Mouse (Mus musculus) hindbrain, embryonic 12.5 days (tissue): ENCODE data around the gene Mms19. TPM values are rescaled to one million over a fixed set of nuclear protein-coding genes. Genes with fewer than 3 reads are reported as not detected.
A peak's percentile ranks its signal among the peaks of the same experiment; 100 is the strongest.

ENCODE experiments used
- ATAC-seq: fragments of 200-750 bp; cut with Nextera tagmentation; 2 replicates; pipeline ENCODE4 v1.8.0; 2017; ENCODE audit warnings: moderate TSS enrichment; ENCODE audit not compliant: low FRiP score
- H3K27ac ChIP-seq: fragments of 300-500 bp; sonication (generic); 2 replicates; pipeline ENCODE4 v1.5.1; 2016; ENCODE audit warnings: mild to moderate bottlenecking
- H3K27me3 ChIP-seq: fragments of 300-500 bp; sonication (generic); 2 replicates; pipeline ENCODE4 v1.6.1; 2016; ENCODE audit warnings: mild to moderate bottlenecking
- H3K36me3 ChIP-seq: fragments of 300-500 bp; sonication (generic); 2 replicates; pipeline ENCODE4 v1.6.1; 2016; ENCODE audit warnings: mild to moderate bottlenecking
- H3K4me1 ChIP-seq: fragments of 300-500 bp; sonication (generic); 2 replicates; pipeline ENCODE4 v1.6.1; 2016
- H3K4me2 ChIP-seq: fragments of 300-500 bp; sonication (generic); replicated peaks from 2 replicates; pipeline ENCODE4 v1.6.1; 2016; ENCODE audit warnings: mild to moderate bottlenecking
- H3K4me3 ChIP-seq: fragments of 300-500 bp; sonication (generic); 2 replicates; pipeline ENCODE4 v1.5.1; 2016; ENCODE audit warnings: mild to moderate bottlenecking
- H3K9ac ChIP-seq: fragments of 300-500 bp; sonication (generic); 2 replicates; pipeline ENCODE4 v1.6.1; 2016; ENCODE audit warnings: mild to moderate bottlenecking, moderate library complexity
- H3K9me3 ChIP-seq: fragments of 300-500 bp; sonication (generic); replicated peaks from 2 replicates; pipeline ENCODE4 v1.6.1; 2016; ENCODE audit warnings: mild to moderate bottlenecking
- WGBS: fragments of 180-500 bp; shearing (Covaris S2); methylation state at CpG from one replicate; pipeline ENCODE4 v1.1.7; 2016; 5-methylcytosine and 5-hydroxymethylcytosine counted together
- polyA plus RNA-seq: library from polyadenylated mRNA; unstranded; fragments of >200 nt; fragmentation: Nextera tagmentation; extraction: Ambion mirVana; gene quantifications from 2 replicates; pipeline ENCODE4 v1.2.1, GENCODE M21; 2016

The Mms19 gene
- polyA plus RNA-seq, 1 experiment from 2014 or later = 33.1 TPM

DNA sequence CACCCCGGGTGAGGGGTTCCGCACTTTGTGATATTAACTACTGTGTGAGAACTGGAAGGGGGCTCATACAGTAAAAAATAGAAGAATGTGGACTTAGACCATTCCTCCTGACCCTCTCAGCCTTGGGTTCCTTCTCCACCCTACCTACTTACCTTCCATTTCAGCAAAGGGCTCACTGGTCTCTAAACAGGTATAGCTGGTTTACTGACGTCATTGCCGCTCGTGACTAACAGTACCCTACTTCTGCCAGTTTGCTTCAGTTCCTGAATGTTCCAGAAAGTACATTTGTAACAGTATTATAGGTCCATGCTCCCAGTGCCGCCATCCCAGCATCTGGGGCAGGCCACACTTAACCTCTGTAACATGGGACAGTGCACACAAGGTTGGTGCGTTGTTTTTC, 13.1 kb upstream of the Mms19 start:
- Histone ChIP-seq H3K9ac (no peak overlapping the region), H3K4me2 (no peak overlapping the region), H3K27ac (no peak overlapping the region), H3K36me3 (no peaks in the 10 kb centered on the region), H3K9me3 (no peaks in the 10 kb centered on the region), H3K27me3 (no peaks in the 10 kb centered on the region), H3K4me3 (no peak overlapping the region), H3K4me1 (peaks cover 8% of the 10 kb centered on the region)
- ATAC-seq = no peak
- whole genome bisulfite sequencing = 90% methylated on average over 7 of the region's 7 CpGs

DNA sequence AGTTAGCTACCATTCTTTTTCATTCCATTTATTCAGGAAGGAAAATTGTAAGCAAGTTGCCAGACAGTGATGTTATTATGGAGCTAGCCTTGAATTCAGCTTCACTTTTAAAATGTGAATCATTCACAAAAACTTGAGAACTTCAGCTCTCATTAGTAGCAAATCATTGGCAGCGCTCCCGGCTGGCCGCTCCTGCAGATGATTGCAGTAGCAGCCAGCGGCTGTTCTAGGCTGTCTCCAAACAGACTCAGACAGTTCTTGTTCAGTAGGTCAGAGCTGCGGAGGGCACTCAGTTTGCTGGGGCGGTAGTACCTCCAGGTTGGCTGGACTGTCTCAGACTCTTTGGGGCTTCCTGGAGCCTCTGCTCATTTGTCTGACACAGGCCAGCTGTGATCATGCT, 12.5 kb upstream of the Mms19 start:
- 88% methylated on average over 6 of the region's 6 CpGs for WGBS

DNA sequence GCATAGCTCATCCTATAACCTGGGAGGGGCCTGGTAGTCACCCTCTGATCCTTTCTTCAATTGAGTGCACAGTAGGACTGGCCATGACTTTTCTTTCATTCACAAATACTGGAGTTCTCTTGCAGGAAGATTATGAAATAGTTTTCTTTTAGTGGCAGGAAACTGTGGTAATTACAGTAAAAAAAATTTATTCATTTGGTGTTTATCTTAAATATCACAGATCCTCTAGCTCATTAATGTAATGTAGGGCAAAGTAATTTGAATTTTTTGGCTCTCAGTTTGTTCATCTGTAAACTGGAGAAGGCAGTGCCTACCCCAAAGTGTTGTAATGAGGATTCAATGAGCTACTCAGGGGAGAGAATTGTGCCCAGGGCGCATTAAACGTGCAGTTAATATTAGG, 12.0 kb upstream of the Mms19 start:
- no peaks in the 10 kb centered on the region for H3K36me3 ChIP-seq
- no peaks in the 10 kb centered on the region for H3K27me3 ChIP-seq
- H3K4me1 ChIP-seq = peaks cover 8% of the 10 kb centered on the region
- 89% methylated on average over 2 of the region's 2 CpGs for WGBS
- no peaks in the 10 kb centered on the region for H3K9me3 ChIP-seq
- H3K4me2 ChIP-seq = no peak overlapping the region
- ATAC-seq = no peak
- H3K4me3 ChIP-seq = no peak overlapping the region
- H3K27ac ChIP-seq = no peak overlapping the region
- H3K9ac ChIP-seq = no peak overlapping the region

More for the DNA sequence above, 12.5 kb upstream of the Mms19 start:
- no peak overlapping the region for H3K27ac ChIP-seq
- peaks cover 8% of the 10 kb centered on the region for H3K4me1 ChIP-seq
- H3K9ac ChIP-seq = no peak overlapping the region
- H3K36me3 ChIP-seq = no peaks in the 10 kb centered on the region
- no peak for ATAC-seq
- H3K27me3 ChIP-seq = no peaks in the 10 kb centered on the region
- no peak overlapping the region for H3K4me2 ChIP-seq
- no peak overlapping the region for H3K4me3 ChIP-seq
- no peaks in the 10 kb centered on the region for H3K9me3 ChIP-seq

DNA sequence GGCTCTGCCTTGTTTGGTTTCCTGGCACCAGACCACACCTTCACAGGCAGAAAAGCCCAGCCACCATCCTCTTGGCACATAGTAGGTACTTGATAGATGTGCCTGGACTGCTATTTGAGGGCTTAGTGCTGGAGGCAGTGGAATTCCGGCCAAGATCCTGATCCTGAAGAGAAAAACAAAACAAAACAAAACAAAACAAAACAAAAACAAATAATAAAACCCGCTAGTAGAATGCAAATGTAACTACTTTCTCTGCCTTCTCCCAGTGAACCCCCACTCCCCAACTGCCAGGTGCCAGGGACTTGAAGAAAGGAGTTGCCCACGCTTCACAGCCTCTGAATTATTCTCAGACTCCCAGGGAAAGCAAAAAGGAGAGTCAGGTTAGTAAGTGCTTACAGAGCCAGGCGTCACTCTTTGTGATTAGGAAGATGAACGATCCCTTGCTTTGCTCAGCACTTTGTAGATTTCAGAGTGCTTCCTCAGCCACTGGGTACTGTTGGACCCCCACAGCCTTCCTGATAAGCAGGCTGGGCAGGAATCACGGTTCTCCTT, 11.0 kb upstream of the Mms19 start:
- WGBS = 31% methylated on average over 6 of the region's 6 CpGs
- ATAC-seq = no peak
- no peaks in the 10 kb centered on the region for H3K36me3 ChIP-seq
- H3K4me3 ChIP-seq = no peak overlapping the region
- H3K4me2 ChIP-seq = no peak overlapping the region
- no peak overlapping the region for H3K9ac ChIP-seq
- no peaks in the 10 kb centered on the region for H3K9me3 ChIP-seq
- no peaks in the 10 kb centered on the region for H3K27me3 ChIP-seq
- H3K4me1 ChIP-seq = peaks cover 8% of the 10 kb centered on the region
- H3K27ac ChIP-seq = no peak overlapping the region

DNA sequence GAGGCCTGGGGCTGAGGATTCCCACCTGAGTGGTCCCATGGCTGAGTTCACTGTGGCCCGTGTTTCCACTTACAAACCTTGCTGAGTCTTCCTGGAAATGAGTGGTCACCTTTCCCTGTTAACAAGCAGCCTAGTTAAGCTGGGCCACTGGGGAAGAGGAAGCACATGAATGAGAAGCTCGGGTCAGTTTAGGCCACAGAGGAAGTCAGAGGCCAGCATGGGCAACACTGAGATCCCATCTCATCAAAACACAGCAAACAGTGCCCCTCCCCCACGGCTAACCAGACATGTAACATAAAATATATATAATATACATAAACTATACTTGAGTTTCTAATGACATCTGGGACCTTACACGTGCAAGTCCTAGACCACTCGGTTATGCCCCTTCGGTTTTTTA, 8.9 kb upstream of the Mms19 start:
- Histone ChIP-seq H3K27ac (no peak overlapping the region), H3K27me3 (no peaks in the 10 kb centered on the region), H3K4me3 (no peak overlapping the region), H3K9me3 (no peaks in the 10 kb centered on the region), H3K9ac (no peak overlapping the region), H3K4me2 (no peak overlapping the region), H3K4me1 (0 out of 2 replicates have a peak, but pooled peaks cover under 1% of the 10 kb centered on the region), H3K36me3 (no peaks in the 10 kb centered on the region)
- no peak for ATAC-seq
- 88% methylated on average over 6 of the region's 6 CpGs for WGBS

DNA sequence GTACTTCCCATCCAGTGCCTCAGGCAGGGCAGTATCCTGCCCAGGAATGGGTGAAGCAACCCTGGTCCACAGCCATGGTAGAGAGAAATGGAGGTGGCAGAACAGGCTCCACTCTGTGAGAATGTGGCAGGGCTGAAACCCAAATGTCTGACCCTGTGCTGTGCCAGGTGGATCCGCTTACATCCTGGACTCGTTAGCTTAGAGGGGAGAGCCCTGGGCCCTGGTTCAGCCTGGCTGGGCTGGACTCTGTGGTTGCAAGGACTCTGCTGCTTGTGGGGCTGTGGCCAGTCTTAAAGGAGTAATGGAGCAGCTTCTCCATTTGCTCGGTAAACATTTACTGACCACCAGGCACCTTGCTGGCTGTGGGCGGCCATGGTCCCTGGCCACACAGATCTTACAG, 6.2 kb upstream of the Mms19 start:
- WGBS = 91% methylated on average over 4 of the region's 4 CpGs
- no peaks in the 10 kb centered on the region for H3K36me3 ChIP-seq
- H3K9me3 ChIP-seq = no peaks in the 10 kb centered on the region
- H3K27me3 ChIP-seq = peaks cover 15% of the 10 kb centered on the region
- H3K4me2 ChIP-seq = no peak overlapping the region
- no peak for ATAC-seq
- no peak overlapping the region for H3K27ac ChIP-seq
- H3K4me3 ChIP-seq = no peak overlapping the region
- H3K4me1 ChIP-seq = peaks cover 11% of the 10 kb centered on the region
- H3K9ac ChIP-seq = no peak overlapping the region

DNA sequence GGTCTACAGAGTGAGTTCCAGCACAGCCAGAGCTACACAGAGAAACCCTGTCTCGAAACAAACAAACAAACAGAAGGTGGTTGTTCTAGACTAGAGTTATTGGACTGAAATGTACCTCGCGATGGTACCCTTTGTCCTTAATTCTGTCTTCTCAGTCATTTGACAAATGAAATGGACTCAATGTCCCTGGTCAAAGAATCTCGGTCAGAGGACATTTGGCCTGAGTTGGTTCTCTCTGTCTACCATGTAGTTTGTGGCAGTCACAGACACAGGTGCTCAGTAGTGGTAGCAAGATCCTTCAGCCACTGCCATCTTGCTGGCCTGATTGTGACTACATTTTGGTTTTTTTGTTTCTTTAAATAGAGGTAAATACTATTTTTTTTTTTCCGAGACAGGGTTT, 5.0 kb upstream of the Mms19 start:
- no peak overlapping the region for H3K4me2 ChIP-seq
- ATAC-seq = no peak
- WGBS = 90% methylated on average over 5 of the region's 5 CpGs

DNA sequence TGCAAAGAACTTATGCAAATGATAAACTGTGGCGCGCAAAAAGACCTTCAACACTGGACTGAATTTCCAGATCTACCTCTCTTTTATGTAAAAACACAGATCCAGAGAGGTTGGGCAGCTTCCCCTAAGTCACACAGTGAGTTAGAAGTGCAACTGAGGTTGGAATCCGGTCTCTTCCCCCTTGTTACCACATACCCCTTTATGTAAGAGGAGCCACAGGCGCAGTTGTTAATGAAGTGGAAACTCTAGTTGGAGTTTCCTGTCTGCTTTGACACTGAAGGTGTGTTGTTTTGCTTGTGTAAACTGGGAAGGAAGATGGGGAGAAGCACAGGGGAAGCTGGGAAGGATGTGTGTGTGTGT, 1.8 kb upstream of the Mms19 start:
- H3K4me2 ChIP-seq = peak overlapping the region; percentile 99
- H3K9me3 ChIP-seq = no peaks in the 10 kb centered on the region
- H3K4me3 ChIP-seq = peak overlapping the region; percentile 83
- peak overlapping the region; percentile 74; the same call in 1 of the 2 replicates for H3K9ac ChIP-seq
- WGBS = 6% methylated on average over 4 of the region's 4 CpGs
- ATAC-seq = no peak
- peaks cover 20% of the 10 kb centered on the region for H3K4me1 ChIP-seq
- H3K36me3 ChIP-seq = no peaks in the 10 kb centered on the region
- H3K27ac ChIP-seq = no peak overlapping the region
- peaks cover 15% of the 10 kb centered on the region for H3K27me3 ChIP-seq

More for the DNA sequence above, 5.0 kb upstream of the Mms19 start:
- H3K27me3 ChIP-seq = peaks cover 15% of the 10 kb centered on the region
- H3K4me1 ChIP-seq = peaks cover 11% of the 10 kb centered on the region
- H3K36me3 ChIP-seq = no peaks in the 10 kb centered on the region
- no peak overlapping the region for H3K4me3 ChIP-seq
- H3K9me3 ChIP-seq = no peaks in the 10 kb centered on the region
- no peak overlapping the region for H3K27ac ChIP-seq
- no peak overlapping the region for H3K9ac ChIP-seq

DNA sequence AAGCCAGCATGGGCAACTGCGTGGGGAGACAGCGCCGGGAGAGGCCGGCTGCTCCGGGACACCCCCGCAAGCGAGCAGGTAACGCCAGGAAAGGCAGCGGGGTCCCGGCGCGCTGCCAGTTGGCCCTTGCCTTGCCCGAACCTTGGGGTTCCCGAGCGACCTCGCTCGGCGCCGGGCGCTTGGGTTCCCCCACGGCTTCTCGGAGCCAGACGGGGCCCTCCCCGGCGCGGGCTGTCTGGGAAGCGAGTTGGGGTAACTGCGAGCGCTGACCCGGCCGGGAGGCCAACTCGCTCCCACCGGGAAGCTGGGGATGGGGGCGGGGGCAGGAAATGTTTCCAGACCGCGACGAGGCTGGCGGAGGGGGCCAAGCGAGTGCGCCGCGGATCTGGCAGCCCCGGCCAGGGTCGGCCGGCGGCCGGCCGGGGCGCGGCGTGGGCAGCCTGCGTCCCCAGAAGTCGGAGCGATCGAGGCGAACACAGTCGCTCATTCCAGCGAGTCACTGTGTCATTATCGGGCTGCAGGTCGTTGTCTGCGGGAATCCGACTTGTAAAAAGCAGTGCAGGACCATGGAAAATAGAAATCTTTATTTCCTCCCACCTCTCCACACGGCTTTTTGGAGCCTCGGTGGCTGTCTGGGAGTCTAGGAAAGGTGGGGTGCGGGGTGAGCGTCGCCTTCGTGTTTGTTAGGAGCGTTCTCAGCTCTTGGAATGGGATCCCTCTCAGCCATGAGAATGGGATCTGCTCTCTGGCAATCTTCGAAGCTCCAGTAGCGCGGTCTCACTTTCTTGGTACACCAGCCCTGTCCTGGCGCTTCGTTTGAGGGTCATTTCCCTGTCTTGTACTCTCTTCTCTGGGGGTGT, 1.2 kb upstream of the Mms19 start:
- Histone ChIP-seq H3K9ac (peak overlapping the region; percentile 74), H3K36me3 (no peaks in the 10 kb centered on the region), H3K4me2 (peak overlapping the region; percentile 99), H3K9me3 (no peaks in the 10 kb centered on the region), H3K4me1 (peaks cover 20% of the 10 kb centered on the region), H3K27me3 (peaks cover 15% of the 10 kb centered on the region), H3K4me3 (peak overlapping the region; percentile 83), H3K27ac (peak overlapping the region; percentile 83)
- under 1% methylated on average over 71 of the region's 74 CpGs for WGBS
- no peak for ATAC-seq

DNA sequence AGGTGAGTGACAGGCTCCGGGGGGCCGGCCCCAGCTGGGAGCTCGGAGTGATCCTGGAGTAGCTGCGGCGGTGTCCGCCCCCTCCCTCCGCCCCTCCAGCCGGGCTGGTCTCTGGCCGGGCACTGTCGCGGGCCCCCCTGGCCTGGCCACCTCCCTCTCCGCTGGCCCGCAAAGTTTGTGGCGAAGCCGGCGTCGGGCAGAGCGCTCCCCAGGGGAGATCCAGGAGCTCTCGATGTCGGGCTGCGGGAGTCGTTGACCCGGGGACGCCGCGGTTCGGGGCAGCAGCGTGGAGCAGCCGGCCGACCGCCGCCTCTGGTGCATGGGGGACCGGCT, 604 bp upstream of the Mms19 start, which contains the start of gene Ubtd1:
Gene Ubtd1 (plus strand): TSS at position 169 of the 333 bp plus-strand sequence.
- Histone ChIP-seq H3K27ac (peak within 1 kb of the TSS; percentile 83), H3K4me3 (peak within 1 kb of the TSS; percentile 83), H3K36me3 (no peaks in the 10 kb centered on the region), H3K4me2 (peak within 1 kb of the TSS; percentile 99), H3K9ac (peak within 1 kb of the TSS; percentile 74), H3K9me3 (no peaks in the 10 kb centered on the region), H3K27me3 (peaks cover 15% of the 10 kb centered on the region), H3K4me1 (peaks cover 20% of the 10 kb centered on the region)
- no peak for ATAC-seq
- WGBS = 1% methylated on average over 32 of the region's 33 CpGs

DNA sequence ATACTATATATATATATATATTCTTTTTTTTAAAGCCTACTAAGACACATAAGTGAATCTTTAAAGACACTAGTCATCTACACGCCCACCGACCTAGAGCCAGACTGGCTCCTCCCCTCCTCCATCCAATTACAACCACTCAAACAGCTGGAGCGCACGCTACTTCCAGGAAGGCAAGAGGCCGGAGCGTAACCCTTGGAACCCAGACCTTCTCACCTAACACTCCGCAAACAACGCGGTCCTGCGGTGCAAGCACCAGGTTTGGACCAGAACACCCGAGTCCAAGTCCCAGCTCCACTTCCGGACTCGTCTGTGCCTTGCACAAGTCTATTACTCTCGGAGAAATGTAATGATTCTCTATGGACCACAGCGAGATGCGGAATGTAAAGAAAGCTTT, 537 bp downstream of the Mms19 start:
- Histone ChIP-seq H3K36me3 (no peaks in the 10 kb centered on the region), H3K9ac (peak overlapping the region; percentile 74), H3K27ac (peak overlapping the region; percentile 83), H3K4me1 (peaks cover 20% of the 10 kb centered on the region), H3K27me3 (peaks cover 15% of the 10 kb centered on the region), H3K4me2 (peak overlapping the region; percentile 99), H3K9me3 (no peaks in the 10 kb centered on the region), H3K4me3 (peak overlapping the region; percentile 83)
- ATAC-seq = peak; percentile 26
- WGBS = under 1% methylated on average over 16 of the region's 16 CpGs

DNA sequence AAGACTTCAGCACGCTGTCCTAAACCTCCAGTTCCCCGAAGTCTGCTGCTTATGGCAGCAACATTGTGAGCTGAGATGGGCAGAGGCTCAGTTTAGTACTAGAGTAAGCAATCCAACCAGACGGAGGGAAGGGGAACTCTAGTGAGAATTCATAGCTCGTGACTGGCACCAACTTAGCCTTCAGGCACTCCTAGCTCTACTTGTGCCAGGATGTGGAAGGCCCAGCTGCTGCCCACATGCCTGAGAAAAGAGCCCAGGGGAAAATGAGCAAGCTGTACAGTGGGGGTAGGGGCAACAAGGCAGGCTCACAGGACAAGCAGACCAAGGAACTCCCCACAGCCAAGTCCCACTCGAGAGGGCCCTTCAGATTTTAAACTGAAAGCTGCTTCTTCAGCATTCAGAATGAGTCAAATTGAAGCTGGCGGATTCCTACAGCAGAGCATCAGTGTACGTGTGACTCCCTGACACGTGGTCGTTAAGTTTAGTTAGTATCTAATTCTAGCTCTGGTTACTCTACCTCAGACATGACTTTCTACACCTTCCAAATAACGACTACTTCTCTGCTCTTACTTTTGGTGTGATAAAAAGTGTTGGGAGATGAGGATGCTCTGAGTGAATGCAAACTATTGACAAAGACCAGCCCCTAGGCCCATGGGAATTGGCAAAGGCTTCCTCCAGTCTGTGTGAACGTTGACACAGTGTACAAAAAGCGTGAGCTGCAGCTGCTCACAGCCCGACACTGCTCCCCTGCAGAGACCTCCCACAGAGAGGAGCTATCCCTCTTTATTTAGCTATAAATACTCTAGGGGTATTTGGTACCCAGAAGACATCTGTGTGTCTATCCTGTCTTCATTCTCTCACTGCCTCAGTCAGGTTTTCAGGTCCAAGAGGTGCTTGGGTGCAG, 6.8 kb downstream of the Mms19 start:
- Histone ChIP-seq H3K9ac (no peak overlapping the region), H3K36me3 (peaks cover 1% of the 10 kb centered on the region), H3K27ac (0 out of 2 replicates have a peak overlapping the region, but pooled peaks have one; percentile 2), H3K9me3 (no peaks in the 10 kb centered on the region), H3K4me3 (no peak overlapping the region), H3K4me2 (no peak overlapping the region), H3K4me1 (peaks cover 8% of the 10 kb centered on the region; the same call in 1 of the 2 replicates), H3K27me3 (no peaks in the 10 kb centered on the region)
- 60% methylated on average over 13 of the region's 13 CpGs for WGBS
- ATAC-seq = no peak
